Mouse (Mus musculus) testis, adult 2 months (tissue): ENCODE measurements around the gene Ccdc96.

Source experiments
- CTCF ChIP-seq: fragments of 200-500 bp; IDR thresholded peaks from 2 replicates; pipeline ENCODE4 v1.5.1; 2012; ENCODE audit warnings: low read depth, mild to moderate bottlenecking, inconsistent platforms, low read length, moderate library complexity; ENCODE audit not compliant: control insufficient read depth, insufficient read depth, insufficient replicate concordance
- POLR2A ChIP-seq: fragments of 200-500 bp; IDR thresholded peaks from 2 replicates; pipeline ENCODE4 v1.6.1; 2012; ENCODE audit warnings: low read depth, mild to moderate bottlenecking, inconsistent platforms, low read length, moderate library complexity; ENCODE audit not compliant: control insufficient read depth

DNA sequence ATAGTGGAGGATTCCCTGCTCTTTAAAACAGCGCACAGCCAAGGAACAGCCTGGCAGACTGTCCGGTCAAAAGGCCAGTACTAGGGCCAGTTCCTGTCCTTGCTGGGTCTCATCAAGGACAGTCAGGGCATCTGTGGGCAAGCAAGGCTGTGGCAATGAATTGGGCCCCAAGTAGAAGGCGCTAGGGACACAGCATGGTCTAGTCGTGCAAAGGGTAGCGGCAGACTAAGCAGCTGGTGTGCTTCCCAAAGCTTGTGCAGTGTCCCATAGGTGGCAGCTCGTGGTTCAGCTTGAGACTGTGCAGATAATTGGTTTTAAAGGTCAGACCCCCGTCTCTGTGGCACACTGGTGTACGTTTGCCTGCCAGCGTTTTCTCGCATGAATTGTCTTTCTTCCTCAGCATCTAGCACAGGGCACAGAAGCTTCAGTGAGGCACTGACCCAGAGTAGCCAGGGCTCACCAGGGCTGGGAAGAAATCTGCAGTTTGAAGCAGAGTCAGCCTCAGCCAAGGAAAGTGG, 32.5 kb upstream of the Ccdc96 start:
- TF ChIP-seq CTCF (no peak), POLR2A (no peak)
